Mouse (Mus musculus): ENCODE measurements around the gene Isyna1.

GRCm38 (mm10) chr8:70635527-70635926 lies 41.4 kb downstream of the Isyna1 start:
- TF ChIP-seq POLR2A (IDR thresholded peaks at IDR 0.05; ENCODE audit: insufficient read depth, low read depth, low read length) (no peak), CTCF (IDR thresholded peaks at IDR 0.05; ENCODE audit: insufficient read depth, low read depth, low read length) (no peak)

All from olfactory bulb, adult 2 months (tissue).